Mouse (Mus musculus): ENCODE data around the gene Prorsd1.
A peak's percentile ranks its signal among the peaks of the same experiment; 100 is the strongest.
"Not testable (repeated sequence)": the region's sequence is repeated elsewhere in the genome, so short reads cannot be mapped to it uniquely, and the experiment has no call there.

Gene Prorsd1

DNA sequence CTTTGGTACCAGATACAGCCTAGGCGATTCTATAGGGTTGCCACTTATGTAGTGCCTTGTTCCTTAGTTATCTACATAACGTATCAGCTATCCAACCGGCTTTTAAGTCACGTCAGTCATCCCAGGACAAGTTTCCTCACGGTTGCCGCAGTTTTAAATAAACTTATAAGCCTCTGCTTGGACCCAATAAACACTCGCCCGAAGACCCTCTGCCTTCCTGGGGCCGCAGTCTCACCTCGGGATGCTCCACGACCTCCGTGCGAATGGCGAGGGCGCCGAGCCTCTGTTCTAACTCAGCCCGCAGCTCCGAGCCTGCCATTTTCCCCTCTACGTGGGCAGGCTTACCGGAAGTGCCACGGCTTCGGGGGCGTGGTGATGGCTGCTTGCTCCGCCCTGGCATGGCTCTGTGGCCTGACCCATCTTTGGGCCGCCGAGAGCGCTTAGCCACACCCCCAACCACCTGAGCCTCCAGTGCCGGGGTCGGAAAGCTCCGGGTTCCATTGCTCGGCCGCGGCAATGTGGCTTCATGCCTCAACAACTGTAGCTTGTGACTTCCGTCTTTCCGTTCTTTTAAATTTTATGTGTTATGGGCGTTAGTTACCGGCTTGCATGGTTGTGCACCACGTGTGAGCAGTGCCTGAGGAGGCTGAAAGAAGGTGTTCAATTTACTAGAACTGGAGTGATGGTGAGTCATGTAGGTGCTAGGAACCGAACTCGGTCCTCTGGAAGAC, at the start of gene Prorsd1:
Gene Prorsd1 (minus strand): TSS at position 352 of the 731 bp plus-strand sequence.
- peak; percentile 94 to 97 for DNase-seq (ENCODE audit: inconsistent age in 2 of 2, low spot score in 1 of 2)

DNA sequence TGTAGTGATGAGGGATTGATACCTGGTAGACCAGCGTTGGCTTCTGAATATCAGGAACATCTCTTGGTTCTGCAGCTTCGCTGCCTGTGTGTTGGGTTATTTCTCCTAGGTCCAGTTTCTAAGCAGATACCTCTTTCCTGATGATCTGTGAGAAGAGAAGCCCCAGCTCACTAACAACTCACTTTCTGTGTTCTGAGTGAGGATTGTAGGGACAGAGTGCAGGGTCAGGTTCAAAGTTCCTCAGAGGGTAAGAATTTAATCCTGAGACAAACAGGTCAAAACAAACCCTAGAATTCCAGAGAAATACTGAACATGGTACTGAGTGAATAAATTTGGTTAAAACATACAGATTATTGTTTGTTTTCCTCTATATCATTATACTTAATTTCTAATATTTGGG, 48.6 kb upstream of the Prorsd1 start:
- DNase-seq (ENCODE audit: inconsistent age in 2 of 2, low spot score in 1 of 2) = no peak

DNA sequence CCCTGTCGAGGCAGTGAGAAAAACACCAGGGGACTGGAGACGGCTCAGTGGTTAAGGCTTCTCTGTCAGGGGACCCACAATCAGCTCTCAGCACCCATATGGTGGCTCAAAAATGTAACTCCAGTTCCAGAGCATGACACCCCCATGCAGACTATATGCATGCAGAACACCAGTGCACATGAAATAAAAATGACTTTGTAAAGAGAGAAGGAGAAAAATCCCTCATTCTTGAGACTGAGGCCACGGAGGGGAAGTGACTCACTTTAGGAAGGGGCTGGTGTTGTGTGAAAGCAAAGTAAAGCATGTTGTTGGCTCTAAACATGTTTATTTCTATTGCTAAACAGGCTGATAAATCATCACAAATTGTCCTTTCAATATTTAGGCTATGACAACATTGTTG, 46.2 kb upstream of the Prorsd1 start:
- no peak for DNase-seq (ENCODE audit: inconsistent age in 2 of 2, low spot score in 1 of 2)

DNA sequence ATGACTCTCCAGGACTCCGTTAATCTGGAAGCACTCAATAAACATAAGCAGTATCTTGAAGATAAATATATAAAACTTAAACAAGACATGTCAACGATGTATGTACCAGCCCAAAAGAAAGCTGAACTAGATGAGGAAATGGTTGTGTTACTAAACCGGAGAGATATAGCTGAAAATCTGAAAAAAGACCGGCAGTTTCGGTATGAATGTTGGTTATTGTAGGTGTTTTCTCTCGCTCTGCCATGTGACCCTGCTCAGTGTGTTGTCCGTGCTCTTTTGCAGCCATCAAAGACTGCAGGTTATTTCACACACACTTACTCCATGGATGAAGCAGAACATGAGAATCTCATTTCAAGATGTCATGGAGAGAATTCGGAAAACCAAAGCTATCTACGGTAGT, 45.6 kb upstream of the Prorsd1 start:
- no peak for DNase-seq (ENCODE audit: inconsistent age in 2 of 2, low spot score in 1 of 2)

DNA sequence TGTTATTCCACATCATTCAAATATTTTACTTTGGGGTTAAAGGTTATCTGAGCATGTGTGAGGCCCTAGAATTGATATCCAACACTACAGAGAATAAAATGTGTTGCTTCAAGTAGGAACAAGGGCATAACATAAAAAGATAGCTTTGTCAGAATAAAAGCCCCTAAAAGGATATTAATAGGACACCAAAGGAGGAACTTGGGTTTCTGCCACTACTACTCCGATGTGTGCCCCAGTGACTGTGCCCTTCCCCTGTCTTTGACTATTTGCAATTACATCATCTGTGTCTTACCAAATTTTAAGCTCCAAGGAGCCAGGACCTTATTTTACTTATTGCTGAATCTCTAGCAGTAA, 34.6 kb upstream of the Prorsd1 start:
- no peak for DNase-seq (ENCODE audit: inconsistent age in 2 of 2, low spot score in 1 of 2)

DNA sequence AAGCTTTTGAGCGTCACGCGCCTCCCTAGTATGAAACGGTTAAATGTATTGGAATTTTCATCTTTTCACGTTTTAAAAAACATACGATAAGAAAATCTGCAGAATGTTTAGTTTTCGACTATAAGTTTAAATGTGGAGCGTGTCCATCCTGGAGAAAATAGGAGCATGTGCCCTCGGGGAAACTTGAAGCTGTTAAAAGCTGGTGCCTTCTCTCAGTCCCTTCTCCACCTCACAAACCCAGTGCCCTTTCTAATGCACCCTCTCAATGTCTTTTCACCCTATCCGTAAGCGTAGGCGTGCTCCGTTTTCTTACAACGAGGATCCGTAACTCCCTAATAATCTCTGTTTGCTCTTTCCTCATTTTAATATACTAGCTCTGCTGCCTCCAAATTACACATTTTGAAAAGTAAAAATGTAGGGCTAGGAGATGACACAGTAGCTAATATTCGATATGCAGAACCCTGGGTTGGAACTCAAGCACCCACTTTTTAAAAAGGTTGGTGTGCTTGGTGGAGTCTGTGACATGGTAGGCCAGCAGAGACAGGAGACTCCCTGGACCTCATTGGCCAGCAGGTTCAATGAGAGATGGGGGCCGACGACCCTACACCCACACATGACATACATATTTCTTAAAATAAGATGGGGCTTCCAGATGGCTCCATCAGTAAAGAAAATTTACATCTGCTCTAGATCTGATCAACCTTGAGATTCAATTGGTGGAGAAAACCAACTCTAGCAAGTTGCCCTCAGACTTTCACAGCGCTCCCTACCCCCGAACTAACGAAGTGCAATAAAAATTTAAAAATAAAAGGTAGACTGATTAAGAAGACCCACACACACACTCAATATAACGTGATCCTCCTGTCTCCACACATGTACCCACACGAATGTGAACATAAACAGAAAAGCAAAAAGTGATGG, 33.9 kb upstream of the Prorsd1 start:
- DNase-seq (ENCODE audit: inconsistent age in 2 of 2, low spot score in 1 of 2) = peak in 1 of 2 experiments; percentile 68

DNA sequence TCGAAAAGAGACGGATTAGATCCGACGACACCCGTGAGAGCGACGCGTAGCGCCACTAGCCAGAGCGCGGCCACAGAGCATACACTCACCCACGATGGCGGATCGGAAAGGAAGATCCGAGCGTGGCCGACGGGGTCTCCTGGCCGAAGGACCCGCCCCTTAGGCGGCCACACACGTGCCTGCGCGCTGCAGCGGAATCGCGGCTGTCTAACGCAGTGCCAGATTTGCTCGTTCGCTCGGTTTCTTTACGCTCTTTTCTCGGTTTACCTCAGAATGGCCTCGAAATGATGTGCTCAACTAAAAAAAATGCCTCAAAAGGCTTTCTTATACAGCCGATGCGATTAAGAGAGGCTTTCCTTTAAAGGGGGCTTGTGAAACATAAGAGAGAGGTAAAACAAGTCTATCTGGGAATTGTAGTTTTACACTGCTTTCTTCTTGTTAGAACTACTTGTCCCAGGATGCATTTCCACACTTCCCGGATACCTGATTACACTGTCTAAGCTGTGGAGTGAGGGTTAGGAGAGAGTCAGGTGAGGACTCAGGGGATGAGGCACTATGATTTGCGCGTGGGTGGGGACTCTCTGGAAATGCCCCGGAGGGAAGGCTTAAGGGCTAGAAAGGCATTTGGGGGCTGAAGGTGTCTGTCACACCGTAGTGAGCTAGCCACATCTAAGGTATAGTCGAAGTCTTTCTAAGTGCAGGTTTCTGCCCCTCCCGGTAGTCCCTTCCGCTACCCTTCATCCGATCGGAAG, 33.1 kb upstream of the Prorsd1 start, which contains the start of the genes Clhc1 and Rps27a:
Gene Clhc1 (plus strand): TSS at position 199 of the 752 bp plus-strand sequence.
Gene Rps27a (minus strand): TSS at position 358 of the 752 bp plus-strand sequence.
- DNase-seq (ENCODE audit: inconsistent age in 2 of 2, low spot score in 1 of 2) = peak; percentile 94 to 99

DNA sequence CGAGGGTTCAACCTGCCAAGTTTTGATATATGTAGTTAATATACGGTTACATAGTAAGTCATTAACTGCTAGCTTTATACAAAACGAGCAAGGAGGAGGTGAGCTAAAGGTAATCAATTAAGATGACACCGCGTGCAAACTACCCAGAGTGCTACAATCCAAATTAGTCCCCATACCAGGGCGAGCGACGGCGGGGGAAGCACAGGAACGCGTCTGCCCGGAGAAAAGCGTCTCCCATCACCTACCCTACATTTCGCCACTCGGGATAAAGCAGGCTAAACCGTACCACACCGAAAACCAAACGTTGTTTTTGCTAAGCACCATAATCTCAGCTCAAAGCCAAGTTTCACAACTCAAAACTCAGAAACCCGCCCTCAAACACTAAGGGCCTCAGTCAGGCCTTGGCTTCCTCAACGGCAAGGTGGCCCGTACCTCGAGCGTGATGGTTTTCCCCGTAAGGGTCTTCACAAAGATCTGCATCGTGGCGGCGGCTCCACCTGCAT, 32.5 kb upstream of the Prorsd1 start:
- no peak for DNase-seq (ENCODE audit: inconsistent age in 2 of 2, low spot score in 1 of 2)

DNA sequence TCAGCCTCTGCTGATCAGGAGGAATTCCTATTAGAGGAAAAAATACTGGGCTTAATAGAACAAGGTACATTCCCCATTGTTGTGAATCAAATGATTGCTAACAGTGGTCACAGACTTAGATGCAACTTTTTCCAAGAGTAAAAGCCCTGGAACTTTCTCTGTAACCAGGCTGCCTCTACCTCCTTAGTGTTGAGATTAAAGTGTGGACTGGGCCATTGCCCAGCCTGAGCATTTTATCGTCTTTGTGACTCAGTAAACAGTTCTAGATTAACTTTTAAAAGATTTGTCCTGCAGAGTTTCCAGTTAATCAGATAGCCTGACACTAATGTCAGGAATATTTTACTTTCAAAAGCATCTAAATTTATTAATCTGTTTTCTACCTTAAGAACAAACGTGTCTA, 31.9 kb upstream of the Prorsd1 start:
- DNase-seq (ENCODE audit: inconsistent age in 2 of 2, low spot score in 1 of 2) = no peak

DNA sequence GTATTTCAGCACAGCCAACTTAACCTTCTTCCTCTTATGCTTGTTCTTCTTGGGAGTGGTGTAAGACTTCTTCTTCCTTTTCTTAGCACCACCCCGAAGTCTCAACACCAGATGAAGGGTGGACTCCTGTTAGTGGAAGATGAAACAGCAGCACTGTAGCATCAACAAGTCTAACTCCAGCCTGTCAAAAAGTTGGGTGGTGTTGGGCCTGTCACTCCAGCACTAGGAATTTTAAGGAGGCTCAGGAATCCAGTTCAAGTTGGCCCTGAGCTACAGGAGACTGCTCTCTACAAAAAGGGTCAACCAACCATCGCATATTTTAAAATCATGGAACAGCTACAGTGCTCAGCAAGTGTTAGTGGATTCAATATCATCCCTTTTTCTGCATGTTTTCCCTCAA, 31.5 kb upstream of the Prorsd1 start:
- not testable (repeated sequence) for DNase-seq (ENCODE audit: inconsistent age in 2 of 2, low spot score in 1 of 2)

DNA sequence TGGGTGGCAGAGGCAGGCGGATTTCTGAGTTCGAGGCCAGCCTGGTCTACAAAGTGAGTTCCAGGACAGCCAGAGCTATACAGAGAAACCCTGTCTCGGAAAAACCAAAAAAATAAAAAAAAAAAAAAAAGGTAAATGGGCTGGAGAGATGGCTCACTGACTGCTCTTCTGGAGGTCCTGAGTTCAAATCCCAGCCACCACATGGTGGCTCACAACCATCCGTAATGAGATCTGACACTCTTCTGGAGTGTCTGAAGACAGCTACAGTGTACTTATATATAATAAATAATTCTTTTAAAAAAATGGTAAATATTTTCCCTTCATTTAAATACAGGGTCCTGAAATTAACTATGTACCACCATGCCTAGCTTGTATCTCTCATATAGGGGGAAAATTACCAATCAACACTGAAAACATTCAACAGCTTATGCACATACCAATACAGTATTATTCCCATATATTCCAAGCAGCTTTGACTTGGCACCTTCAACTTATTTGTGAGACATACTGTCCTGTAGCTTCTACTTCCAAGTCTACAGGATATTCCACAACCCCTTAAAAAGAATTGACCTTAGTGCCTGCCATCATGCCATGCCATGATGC, 30.4 kb upstream of the Prorsd1 start:
- not testable (repeated sequence) for DNase-seq (ENCODE audit: inconsistent age in 2 of 2, low spot score in 1 of 2)

DNA sequence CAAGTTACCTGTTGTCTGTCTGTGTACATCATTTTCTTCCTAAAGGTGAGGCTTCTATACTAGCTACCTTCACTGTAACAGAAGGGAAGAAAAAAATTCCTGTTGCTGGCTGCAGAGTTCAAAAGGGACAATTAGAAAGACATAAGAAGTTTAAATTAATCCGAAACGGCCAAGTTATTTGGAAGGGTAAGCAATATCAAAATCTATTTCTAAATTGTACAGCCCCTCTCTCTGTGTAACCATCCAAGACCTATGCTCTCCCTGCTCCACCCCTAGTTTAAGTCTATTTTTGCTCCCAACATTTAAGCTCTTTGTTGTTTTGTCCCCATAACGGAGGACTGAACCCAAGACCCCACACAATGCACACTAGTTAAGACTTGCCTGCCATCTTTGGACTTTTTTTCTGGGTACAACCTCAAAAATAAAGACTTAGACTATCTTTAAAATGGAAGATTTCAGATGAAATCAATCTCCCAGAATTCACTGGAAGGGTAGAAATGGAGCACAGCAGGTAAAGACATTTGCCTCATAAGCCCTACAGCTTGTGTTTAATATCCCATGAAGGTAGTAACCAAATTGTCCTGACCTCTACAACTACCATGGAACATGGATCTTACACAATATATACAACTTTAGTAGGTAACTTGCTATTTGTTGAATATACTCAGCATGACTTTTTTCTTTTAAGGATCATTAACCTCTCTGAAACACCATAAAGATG, 29.6 kb upstream of the Prorsd1 start:
- no peak for DNase-seq (ENCODE audit: inconsistent age in 2 of 2, low spot score in 1 of 2)

DNA sequence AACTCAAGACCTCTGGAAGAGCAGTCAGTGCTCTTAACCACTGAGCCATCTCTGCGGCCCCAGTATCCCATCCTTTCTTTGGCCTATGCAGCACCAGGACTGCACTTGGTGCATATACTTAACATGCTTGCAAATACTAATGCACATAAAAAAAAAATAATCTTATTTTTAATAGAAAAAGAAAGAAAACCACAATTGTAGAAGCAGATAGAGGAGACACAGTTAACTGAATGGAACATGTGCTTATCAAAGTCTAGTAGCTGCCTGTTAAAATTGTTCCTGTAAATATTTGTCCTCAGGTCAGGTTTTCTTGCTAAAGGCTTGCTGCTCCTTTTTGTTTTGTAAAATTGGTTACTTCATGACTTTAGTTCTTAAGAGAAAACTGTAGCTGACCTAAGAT, 23.4 kb upstream of the Prorsd1 start:
- DNase-seq (ENCODE audit: inconsistent age in 2 of 2, low spot score in 1 of 2) = no peak

DNA sequence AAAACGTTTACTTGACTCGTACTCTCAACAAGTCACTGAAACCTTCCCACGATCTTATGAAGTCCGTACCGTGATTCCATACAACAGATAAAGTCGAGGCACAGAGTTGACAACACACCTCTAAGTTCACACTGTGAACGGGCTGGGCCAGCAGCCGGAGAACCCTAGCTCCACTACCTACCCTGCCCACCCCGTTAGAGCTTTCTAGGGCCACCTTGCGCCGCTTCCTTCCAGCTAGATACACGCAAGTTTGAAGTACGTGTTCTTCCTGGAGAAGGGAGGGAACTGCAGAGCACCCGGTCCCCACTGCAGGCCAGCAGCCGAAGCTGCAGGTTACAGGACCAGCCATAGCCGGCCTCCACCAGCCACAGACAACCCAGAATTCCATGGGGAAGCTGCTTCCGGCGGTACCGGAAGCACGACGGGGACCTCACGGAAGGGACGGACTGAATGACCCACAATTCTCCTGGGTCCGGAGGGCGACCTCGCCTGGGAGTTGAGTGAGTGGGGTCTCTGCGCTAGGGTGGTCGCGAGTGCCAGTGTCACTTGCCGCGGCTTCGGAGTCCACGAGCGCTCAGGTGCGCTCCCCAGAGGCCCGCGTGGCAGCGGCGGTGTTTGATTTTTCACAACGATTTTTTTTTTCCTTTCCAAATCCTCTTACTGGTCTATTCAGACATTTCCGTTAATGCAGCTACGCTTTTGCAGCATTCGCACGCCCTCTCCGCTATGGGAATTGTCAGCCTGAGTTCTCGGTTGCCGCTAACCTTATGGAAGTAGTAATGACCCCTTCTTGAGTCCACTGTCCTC, 11.4 kb upstream of the Prorsd1 start, which contains the start of gene Mtif2:
Gene Mtif2 (plus strand): TSS at position 421 of the 807 bp plus-strand sequence.
- DNase-seq (ENCODE audit: inconsistent age in 2 of 2, low spot score in 1 of 2) = peak; percentile 85 to 96

DNA sequence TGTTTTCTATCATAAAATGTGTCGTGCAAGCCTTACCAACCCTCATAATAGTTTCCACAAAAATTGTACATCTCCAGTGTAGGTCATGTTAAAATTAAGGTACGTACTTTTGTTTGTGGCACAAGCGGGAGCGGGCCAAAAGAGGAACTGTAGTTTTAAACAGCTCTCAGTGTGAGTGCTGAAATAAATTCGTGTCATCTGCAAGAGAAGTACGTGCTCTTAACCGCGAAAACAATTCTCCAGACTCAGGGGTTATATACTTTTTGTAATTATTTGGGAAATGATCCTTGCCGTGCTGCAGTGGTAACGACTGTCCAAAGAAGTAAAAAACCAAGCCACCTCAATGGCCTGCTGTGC, 530 bp downstream of the Prorsd1 start:
- DNase-seq (ENCODE audit: inconsistent age in 2 of 2, low spot score in 1 of 2) = no peak

DNA sequence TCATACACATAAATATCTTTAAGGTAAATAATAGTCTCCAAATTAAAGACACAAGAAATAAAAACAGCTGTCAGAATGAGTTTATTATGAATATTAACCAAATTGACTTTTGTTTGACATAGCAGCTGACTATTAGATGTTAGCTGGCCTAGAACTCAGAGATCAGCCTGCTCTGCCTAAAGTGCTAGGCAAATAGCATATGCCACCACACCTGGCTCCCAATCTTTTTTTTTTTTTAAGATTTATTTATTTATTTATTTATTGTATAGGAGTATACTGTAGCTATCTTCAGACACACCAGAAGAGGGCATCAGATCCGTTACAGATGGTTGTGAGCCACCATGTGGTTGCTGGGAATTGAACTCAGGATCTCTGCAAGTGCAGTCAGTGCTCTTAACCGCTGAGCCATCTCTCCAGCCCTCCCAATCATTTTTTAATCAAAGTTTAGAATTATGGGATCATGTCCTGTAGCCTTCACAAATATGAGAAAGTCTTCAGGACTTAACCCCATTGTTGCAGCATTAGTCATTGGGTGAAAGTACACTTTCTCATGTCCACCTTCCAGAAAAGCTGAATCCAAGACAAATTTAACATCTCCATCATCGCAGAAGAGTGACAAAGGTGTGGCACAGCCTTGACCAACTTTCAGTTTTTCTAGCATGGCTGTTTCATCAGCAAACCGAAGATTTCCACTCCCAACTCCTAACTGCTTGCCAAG, 1.9 kb downstream of the Prorsd1 start:
- peak in 1 of 2 experiments; percentile 60 for DNase-seq (ENCODE audit: inconsistent age in 2 of 2, low spot score in 1 of 2)

DNA sequence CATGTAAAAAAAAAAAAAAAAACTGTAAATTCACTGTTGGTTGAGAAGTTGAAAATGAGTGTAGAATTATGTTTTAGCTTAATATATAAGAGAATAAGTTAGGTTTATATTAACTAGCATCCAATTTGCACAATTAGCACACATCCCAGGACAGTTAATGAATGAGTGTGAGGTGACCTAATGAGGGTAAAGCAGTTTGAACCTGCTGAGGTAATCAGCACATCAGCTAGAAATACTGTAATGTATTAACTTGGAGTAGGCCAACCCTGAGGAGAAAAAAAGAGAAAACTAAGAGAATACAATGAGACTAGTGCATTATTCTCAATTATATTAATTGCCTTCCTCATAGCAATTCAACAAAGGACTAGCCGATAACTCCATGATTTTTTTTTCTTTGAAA, 5.4 kb downstream of the Prorsd1 start:
- no peak for DNase-seq (ENCODE audit: inconsistent age in 2 of 2, low spot score in 1 of 2)

DNA sequence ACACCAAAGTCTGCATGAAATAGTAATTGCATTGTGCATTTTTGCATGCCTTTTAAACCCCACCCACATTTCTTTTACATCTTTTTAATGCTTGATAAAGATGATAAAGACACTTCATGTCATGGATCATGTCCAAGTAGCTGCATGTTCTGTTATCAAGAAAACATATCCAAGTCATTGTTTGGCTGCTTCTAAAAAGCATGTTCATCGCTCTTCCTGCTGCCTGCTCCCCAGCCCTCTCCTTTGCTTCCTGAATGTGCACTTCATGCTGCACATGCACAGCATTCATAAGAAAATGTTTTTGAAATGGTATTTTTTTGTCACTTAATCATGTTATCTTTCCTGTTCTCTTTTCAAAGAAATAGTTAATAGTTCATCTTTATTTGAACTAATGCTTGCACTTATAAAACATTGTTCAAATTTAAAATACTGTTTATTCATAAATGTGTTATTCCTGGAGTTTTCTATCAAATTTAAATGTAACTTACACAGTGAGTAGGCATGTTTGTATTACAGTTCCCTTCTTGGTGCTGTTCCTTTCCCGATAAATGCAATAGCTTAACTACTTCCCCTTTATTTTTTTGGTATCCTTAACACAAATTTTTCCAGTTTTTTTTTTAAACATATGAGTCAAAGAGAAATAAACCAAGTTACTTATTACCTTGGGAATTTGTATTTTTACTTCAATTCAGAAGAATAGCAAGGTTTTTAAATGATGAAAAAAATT, 9.8 kb downstream of the Prorsd1 start:
- DNase-seq (ENCODE audit: inconsistent age in 2 of 2, low spot score in 1 of 2) = no peak
